ENCODE assay signal across 15 mouse cellular contexts in the genomic region with DNA sequence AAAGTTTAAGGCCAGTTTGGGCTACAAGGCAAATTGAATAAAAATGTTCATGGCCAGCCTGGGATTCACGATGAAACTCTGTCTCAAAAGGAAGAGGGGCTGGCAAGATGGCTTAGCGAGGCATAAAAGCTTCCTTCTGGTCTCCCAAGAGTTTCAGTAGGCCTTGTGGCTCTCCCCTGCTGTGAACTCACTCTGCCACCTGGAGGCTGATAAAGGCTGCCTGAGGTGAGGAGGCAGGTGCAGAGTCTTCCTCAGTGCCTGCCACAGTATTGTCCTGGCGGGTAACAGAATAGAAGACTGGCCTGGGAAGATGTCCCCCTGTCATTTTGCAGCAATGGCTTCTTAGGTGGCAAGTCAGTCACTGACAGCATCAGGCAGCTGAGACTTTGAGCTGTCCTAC. TPM values are rescaled to one million over a fixed set of nuclear protein-coding genes. Genes with fewer than 3 reads are reported as not detected.
DNase-seq lines count a peak whose midpoint lies in the region; ATAC-seq and TF ChIP-seq lines count a peak whose summit lies in the region.
"Had no signal": no experiment of that assay in that cellular context is flagged by ENCODE, and none has a peak within 500 bp of the region (broad histone marks: within the 10 kb centered on the region; RNA-seq: fewer than 3 reads in every experiment).

No protein-coding gene starts in this region.

- H3K36me3 ChIP-seq in heart, embryonic 14.5 days (ENCODE audit: control insufficient read depth, insufficient read depth, low read length) = no peaks in the 10 kb centered on the region
- H3K36me3 ChIP-seq: limb, embryonic 13.5 days had no signal

- DNase-seq in CD4-positive, CD25-positive, alpha-beta regulatory T cell, adult 2 months (ENCODE audit: low read depth, low spot score) = peak; percentile 40
- DNase-seq in heart, postnatal 14 days = no peak
- no peak for DNase-seq in lung, adult 2 months
- no peak for DNase-seq in lung, postnatal 4 days
- DNase-seq in spleen, postnatal 36 days (ENCODE audit: low spot score in 2 of 2) = no peak
- DNase-seq: kidney, adult 8-10 months; right cerebral cortex, adult 18-20 months; thymus, postnatal 14 days had no signal

- 0 out of 2 replicates have a peak, but pooled peaks have one; percentile 3 for TF ChIP-seq CTCF in lung, adult 2 months (IDR thresholded peaks at IDR 0.05; ENCODE audit: insufficient read depth, low read length)
- TF ChIP-seq CTCF in embryonic fibroblast, embryonic 13.5 days (IDR thresholded peaks at IDR 0.05; ENCODE audit: borderline replicate concordance, insufficient read depth, low read length) = no peak

- no peak overlapping the region for H3K27ac ChIP-seq in heart, embryonic 14.5 days (replicated peaks in 1 of 2; ENCODE audit: control insufficient read depth in 1 of 2, insufficient read depth in 1 of 2, low read depth in 2 of 2, low read length in 2 of 2)
- H3K27ac ChIP-seq in embryonic fibroblast, embryonic 13.5 days (ENCODE audit: insufficient read depth, low read length) = peak overlapping the region; percentile 11; the same call in 1 of the 2 replicates
- H3K27ac ChIP-seq: limb, embryonic 13.5 days had no signal

- 72% methylated on average over 3 of the region's 3 CpGs for WGBS in heart, embryonic 14.5 days
- WGBS in lung, adult 2 months = 64% methylated on average over 3 of the region's 3 CpGs

- intact Hi-C loops in heart, postnatal 14 days (cut with DNase I) = no loop called here

- no peak overlapping the region for H3K4me2 ChIP-seq in heart, embryonic 14.5 days (ENCODE audit: low read length)
- H3K4me2 ChIP-seq: limb, embryonic 13.5 days had no signal

- peaks cover 56 to 72% of the 10 kb centered on the region in 2 experiments for H3K4me1 ChIP-seq in heart, embryonic 14.5 days (ENCODE audit: control insufficient read depth in 2 of 2, insufficient read depth in 2 of 2, low read length in 2 of 2)
- peaks cover 40% of the 10 kb centered on the region for H3K4me1 ChIP-seq in lung, adult 2 months (ENCODE audit: control insufficient read depth, insufficient read depth, low read length)
- peaks cover 34% of the 10 kb centered on the region for H3K4me1 ChIP-seq in embryonic fibroblast, embryonic 13.5 days (ENCODE audit: control insufficient read depth, insufficient read depth, low read length)

- no peak overlapping the region for H3K4me3 ChIP-seq in heart, embryonic 14.5 days (ENCODE audit: control insufficient read depth in 1 of 2, insufficient read depth in 1 of 2, low read depth in 1 of 2, low read length in 2 of 2)
- H3K4me3 ChIP-seq in lung, adult 2 months (replicated peaks; ENCODE audit: extremely low read depth, low read depth, low read length) = no peak overlapping the region
- H3K4me3 ChIP-seq in embryonic fibroblast, embryonic 13.5 days (ENCODE audit: insufficient read depth, low read length) = no peak overlapping the region
- H3K4me3 ChIP-seq: erythroblast, embryonic 14.5 days; limb, embryonic 13.5 days; megakaryocyte, embryonic 14.5 days had no signal

- no peaks in the 10 kb centered on the region for H3K27me3 ChIP-seq in heart, embryonic 14.5 days (ENCODE audit: control insufficient read depth, insufficient read depth, low read length)
- H3K27me3 ChIP-seq: limb, embryonic 13.5 days had no signal

- no peak for TF ChIP-seq POLR2A in lung, adult 2 months (IDR thresholded peaks at IDR 0.05; ENCODE audit: borderline replicate concordance, extremely low read depth, low read depth, low read length)
- TF ChIP-seq POLR2A in embryonic fibroblast, embryonic 13.5 days (IDR thresholded peaks at IDR 0.05; ENCODE audit: low read depth, low read length) = no peak

- no peaks in the 10 kb centered on the region for H3K9me3 ChIP-seq in heart, embryonic 14.5 days (ENCODE audit: control insufficient read depth, low read length)
- H3K9me3 ChIP-seq: limb, embryonic 13.5 days; megakaryocyte, embryonic 14.5 days had no signal

- ATAC-seq in CD4-positive, CD25-positive, alpha-beta regulatory T cell, adult 4 months = no peak
- no peak for ATAC-seq in heart, embryonic 14.5 days (ENCODE audit: insufficient number of reproducible peaks, insufficient read depth, low FRiP score, low read depth)

- H3K9ac ChIP-seq in heart, embryonic 14.5 days (ENCODE audit: low read length) = 0 out of 2 replicates have a peak overlapping the region, but pooled peaks have one; percentile 18
- H3K9ac ChIP-seq: limb, embryonic 13.5 days had no signal

RNA-seq across cellular contexts. Expression of gene Gm21969, which starts 20.1 kb away (rescaled TPM):
- polyA plus RNA-seq in CD4-positive, CD25-positive, alpha-beta regulatory T cell, adult 4 months (2017; shearing (Covaris generic)) = not detected
- not detected in 2 replicates for polyA plus RNA-seq in heart, embryonic 14.5 days (2014; fragmentation: Nextera tagmentation; extraction: Ambion mirVana)
- not detected for total RNA-seq in heart, postnatal 14 days (2021)
- 0.02 TPM in 1 of 2 replicates, not detected in the other for polyA plus RNA-seq in lung, adult 2 months (2012; rRNA removed)
- polyA plus RNA-seq in embryonic fibroblast, embryonic 13.5 days (2011; ENCODE audit: insufficient read length, low read depth, missing spikeins) = not detected in 2 replicates
- total RNA-seq: layer of hippocampus, postnatal 25 days had no signal
- polyA plus RNA-seq: limb, embryonic 13.5 days had no signal

RNA-seq across cellular contexts. Expression of gene Aldh4a1, which starts 39.8 kb away (rescaled TPM):
- polyA plus RNA-seq in CD4-positive, CD25-positive, alpha-beta regulatory T cell, adult 4 months (2017; shearing (Covaris generic)) = 10 to 100 TPM; 11.0 to 22.4 TPM
- polyA plus RNA-seq in heart, embryonic 14.5 days (2014; fragmentation: Nextera tagmentation; extraction: Ambion mirVana) = 13.0 and 13.4 TPM in 2 replicates
- 10 to 100 TPM; 28.4 to 31.5 TPM for total RNA-seq in heart, postnatal 14 days (2021)
- 42.9 and 44.5 TPM in 2 replicates for polyA plus RNA-seq in lung, adult 2 months (2012; rRNA removed)
- polyA plus RNA-seq in embryonic fibroblast, embryonic 13.5 days (2011; ENCODE audit: insufficient read length, low read depth, missing spikeins) = 27.0 and 40.9 TPM in 2 replicates

RNA-seq across cellular contexts. Expression of gene Iffo2, which starts 52.6 kb away (rescaled TPM):
- 1 to 10 TPM; 3.0 to 3.8 TPM for polyA plus RNA-seq in CD4-positive, CD25-positive, alpha-beta regulatory T cell, adult 4 months (2017; shearing (Covaris generic))
- polyA plus RNA-seq in heart, embryonic 14.5 days (2014; fragmentation: Nextera tagmentation; extraction: Ambion mirVana) = 4.4 and 4.6 TPM in 2 replicates
- total RNA-seq in heart, postnatal 14 days (2021) = 1 to 10 TPM; 8.7 to 9.1 TPM
- polyA plus RNA-seq in lung, adult 2 months (2012; rRNA removed) = 7.4 and 9.5 TPM in 2 replicates
- 28.5 and 37.6 TPM in 2 replicates for polyA plus RNA-seq in embryonic fibroblast, embryonic 13.5 days (2011; ENCODE audit: insufficient read length, low read depth, missing spikeins)
- polyA plus RNA-seq: erythroblast, embryonic 14.5 days had no signal
